Mouse (Mus musculus): ENCODE data around the gene Mdm4.
"Not testable (repeated sequence)": the region's sequence is repeated elsewhere in the genome, so short reads cannot be mapped to it uniquely, and the experiment has no call there.

Gene Mdm4

GRCm38 (mm10) chr1:133020137-133020894 lies 10.0 kb downstream of the Mdm4 start:
- peak; percentile 56 for DNase-seq (ENCODE audit: low read depth)

DNA sequence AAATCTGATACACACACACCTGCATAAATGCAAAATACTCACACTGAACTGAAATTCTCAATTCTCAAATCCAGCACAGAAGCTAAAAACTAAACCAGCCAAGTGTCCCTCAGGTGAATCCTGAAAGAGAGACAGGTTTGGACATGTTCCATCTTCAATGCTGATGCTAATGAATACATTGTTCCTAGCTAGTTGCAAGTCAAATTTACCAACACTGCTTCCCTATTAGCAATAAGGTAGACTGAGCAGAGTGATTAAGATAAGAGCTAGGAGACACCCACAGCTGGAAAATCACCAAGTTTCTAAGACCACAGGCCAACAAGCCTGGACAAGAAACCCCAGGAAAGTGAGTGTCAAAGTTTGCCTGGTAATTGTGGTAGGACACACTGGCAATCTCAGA lies 11.0 kb downstream of the Mdm4 start:
- DNase-seq (ENCODE audit: low read depth), result no peak

GRCm38 (mm10) chr1:133018580-133018979 lies 11.8 kb downstream of the Mdm4 start:
- no peak for DNase-seq (ENCODE audit: low read depth)

GRCm38 (mm10) chr1:133016775-133017428 lies 13.5 kb downstream of the Mdm4 start:
- DNase-seq (ENCODE audit: low read depth), result no peak

DNA sequence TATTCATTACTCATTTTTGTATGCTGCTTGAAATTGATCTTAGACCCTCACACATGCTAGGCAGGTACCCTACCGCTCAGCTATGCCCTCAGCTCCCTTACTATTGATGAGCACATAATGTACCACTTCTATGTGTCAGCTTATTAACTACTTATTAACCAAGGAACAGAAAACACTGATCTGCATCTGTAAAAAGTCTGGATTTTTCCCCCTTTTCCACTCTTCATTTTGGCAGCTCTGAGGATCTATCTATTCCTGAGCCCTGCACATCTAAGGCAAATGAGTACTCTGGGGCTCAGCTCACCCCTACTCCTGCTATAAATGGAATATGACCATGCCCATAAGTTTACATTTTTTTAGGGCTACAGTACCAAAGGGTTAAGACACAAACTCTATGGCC lies 16.2 kb downstream of the Mdm4 start:
- no peak for DNase-seq (ENCODE audit: low read depth)

- no peak for DNase-seq (ENCODE audit: low read depth)
These were observed 17.0 kb downstream of the Mdm4 start for GRCm38 (mm10) chr1:133013331-133013730.

GRCm38 (mm10) chr1:133011955-133012841 lies 18.2 kb downstream of the Mdm4 start:
- DNase-seq (ENCODE audit: low read depth), result no peak

DNA sequence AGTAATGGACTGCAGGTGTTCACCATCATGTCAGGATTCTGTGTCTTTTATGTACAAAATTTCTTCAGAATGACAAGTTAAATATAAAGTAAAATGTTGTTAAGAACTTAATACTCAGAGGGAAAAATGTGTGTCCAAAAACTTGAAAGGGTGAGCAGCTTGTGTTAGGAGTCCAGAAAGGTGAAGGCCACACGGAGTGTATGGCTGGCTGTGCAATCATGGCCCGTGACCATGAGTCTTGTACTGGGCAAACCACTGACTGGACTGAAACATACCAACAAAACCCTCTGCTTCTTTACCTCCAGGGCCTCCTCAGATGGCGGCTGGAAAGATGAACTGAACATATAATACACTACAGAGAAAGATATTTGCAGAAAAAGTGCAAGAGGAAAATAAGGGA lies 23.8 kb downstream of the Mdm4 start:
- DNase-seq (ENCODE audit: low read depth), result no peak

DNA sequence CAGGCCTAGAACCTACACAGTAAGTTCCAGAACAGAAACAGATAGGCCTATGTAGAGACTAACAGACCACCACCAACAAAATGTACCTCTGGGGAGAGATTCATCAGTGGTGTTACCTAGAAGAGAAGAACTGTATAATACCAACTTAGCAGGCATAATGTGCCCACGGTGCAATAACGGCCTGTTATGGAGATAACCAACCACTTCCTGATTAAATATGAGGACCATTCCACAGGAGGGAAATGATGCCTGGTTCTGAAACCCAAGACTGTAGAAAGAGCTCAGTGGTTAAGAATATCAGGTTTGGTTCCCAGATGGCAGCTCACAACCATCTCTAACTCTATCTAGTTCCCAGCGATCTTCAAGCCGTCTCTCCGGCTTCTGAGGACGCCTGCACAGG lies 30.0 kb downstream of the Mdm4 start:
- no peak for DNase-seq (ENCODE audit: low read depth)

DNA sequence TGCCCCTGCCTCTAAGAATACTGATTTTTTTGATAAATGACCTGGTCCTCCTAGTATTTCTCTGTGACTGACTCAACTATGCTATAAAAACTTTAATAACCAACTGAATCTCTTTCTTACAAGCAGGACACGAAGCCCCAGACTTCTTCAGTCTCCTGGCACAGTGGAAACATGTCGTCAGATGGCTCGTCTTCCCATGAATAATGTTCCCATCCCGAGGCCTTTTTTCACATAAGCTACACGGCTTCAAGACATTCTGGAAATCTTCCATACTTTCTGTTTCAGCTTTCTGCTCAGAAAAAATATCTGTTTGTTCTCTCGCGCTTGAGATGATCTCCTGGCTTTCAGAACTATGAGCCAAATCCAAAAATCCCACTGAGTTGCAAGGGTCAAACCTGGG lies 38.8 kb downstream of the Mdm4 start:
- no peak for DNase-seq (ENCODE audit: low read depth)

GRCm38 (mm10) chr1:132990733-132991132 lies 39.6 kb downstream of the Mdm4 start:
- no peak for DNase-seq (ENCODE audit: low read depth)

- not testable (repeated sequence) for DNase-seq (ENCODE audit: low read depth)
These were observed 41.6 kb downstream of the Mdm4 start for GRCm38 (mm10) chr1:132988556-132989459.

GRCm38 (mm10) chr1:132982728-132983127 lies 47.6 kb downstream of the Mdm4 start:
- peak; percentile 14 for DNase-seq (ENCODE audit: low read depth)

DNA sequence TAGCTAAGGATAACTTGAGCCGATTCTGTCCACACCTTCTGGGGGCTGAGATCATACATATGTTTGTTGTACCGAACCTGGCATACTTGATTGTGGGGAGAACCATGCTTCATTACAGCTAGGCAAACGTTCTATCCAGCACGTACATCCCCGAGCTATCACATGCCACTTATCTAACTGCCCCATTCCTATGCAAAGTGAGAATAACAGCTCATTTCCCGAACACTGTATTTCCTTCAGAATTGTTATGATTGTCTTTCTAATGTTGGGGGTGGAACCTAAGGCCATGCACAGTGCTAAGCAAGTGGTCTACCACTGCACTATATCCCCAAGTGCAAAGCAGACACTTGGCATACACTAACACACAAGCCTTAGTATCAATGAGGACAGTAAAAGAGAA lies 49.1 kb downstream of the Mdm4 start:
- DNase-seq (ENCODE audit: low read depth), result no peak

- no peak for DNase-seq (ENCODE audit: low read depth)
These were observed 53.0 kb downstream of the Mdm4 start for GRCm38 (mm10) chr1:132977402-132977801.

DNA sequence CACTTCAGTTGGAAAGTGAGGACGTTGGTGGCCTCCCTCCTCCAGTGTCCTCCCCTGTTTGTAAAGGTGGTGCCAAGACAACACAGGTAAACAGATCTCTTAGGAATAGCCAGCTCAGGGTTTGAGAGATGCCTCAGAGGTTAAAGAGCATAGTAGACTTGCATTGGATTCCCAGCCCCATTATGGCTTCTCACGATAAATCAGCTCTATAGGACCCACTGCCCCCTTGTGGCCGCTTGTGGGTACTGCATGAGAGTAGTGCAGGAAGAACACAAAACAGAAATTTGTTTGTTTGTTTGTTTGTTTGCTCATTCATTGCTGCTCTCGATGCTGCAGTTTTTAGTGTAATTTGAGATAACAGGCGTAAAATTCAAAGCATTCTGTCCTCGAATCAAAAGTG lies 61.7 kb downstream of the Mdm4 start:
- no peak for DNase-seq (ENCODE audit: low read depth)

- no peak for DNase-seq (ENCODE audit: low read depth)
These were observed 65.7 kb downstream of the Mdm4 start for GRCm38 (mm10) chr1:132964691-132965090.

- DNase-seq (ENCODE audit: low read depth), result no peak
These were observed 66.3 kb downstream of the Mdm4 start for GRCm38 (mm10) chr1:132964106-132964505.

DNA sequence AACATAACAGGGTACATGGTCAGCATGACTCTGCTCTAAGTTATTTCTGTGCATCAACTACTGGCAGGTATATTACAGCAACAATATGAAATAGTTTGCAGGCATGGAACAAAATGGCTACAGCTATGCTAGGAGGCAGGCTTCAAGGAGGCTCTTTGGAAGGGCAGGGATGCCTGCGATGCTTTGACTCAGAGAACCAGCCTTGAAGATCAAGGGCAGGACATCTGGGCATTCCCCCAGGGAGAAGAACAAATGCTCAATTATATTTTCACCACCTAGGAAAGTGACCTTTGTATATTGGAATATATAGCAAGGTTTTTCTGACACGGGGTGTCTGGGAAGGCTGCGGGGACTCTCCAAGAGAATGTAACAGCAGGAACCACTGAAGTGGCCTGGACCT lies 68.6 kb downstream of the Mdm4 start:
- no peak for DNase-seq (ENCODE audit: low read depth)

DNA sequence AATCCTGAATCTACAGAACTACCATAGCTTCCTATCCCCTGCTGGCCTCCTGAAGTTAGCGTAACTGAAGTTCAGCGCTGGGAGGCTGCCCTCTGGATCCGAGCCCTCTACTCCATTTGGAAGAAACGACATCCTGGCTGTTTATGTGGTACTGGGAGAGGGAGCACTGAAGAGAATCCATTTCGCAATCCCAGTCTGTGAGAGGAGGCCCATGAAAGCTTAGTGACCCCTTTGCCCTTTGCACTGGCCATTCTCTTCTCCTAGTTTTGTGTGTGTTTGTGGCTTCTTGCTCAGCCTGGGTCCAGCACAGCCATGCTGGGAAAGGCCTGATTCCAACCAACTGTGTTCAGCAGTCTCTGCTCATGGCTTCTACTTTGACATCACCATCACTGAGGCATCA lies 73.6 kb downstream of the Mdm4 start:
- no peak for DNase-seq (ENCODE audit: low read depth)

GRCm38 (mm10) chr1:132947811-132948210 lies 82.5 kb downstream of the Mdm4 start:
- no peak for DNase-seq (ENCODE audit: low read depth)

- DNase-seq (ENCODE audit: low read depth), result no peak
These were observed 84.5 kb downstream of the Mdm4 start for GRCm38 (mm10) chr1:132945826-132946225.
